Mouse (Mus musculus) midbrain, postnatal 0 days (tissue): Measurements from ENCODE around the gene Arrb1. TPM values are rescaled to one million over a fixed set of nuclear protein-coding genes. Genes with fewer than 3 reads are reported as not detected.

Experiments
- ATAC-seq: fragments of 200-750 bp; cut with Nextera tagmentation; 2 replicates; pipeline ENCODE4 v1.8.0; 2017; ENCODE audit warnings: moderate number of reproducible peaks, mild to moderate bottlenecking, moderate TSS enrichment, moderate library complexity; ENCODE audit not compliant: low FRiP score
- DNase-seq: peaks from one replicate; pipeline ENCODE4 v3.0.0-alpha.2; 2015; ENCODE audit warnings: low spot score
- H3K27ac ChIP-seq: fragments of 300-500 bp; sonication (generic); 2 replicates; pipeline ENCODE4 v1.5.1; 2014; ENCODE audit warnings: low read depth, mild to moderate bottlenecking, low read length, mixed read lengths
- H3K27me3 ChIP-seq: fragments of 300-500 bp; sonication (generic); 2 replicates; pipeline ENCODE4 v1.6.1; 2014; ENCODE audit warnings: low read length, control low read depth, mixed read lengths; ENCODE audit not compliant: insufficient read depth
- H3K36me3 ChIP-seq: fragments of 300-500 bp; sonication (generic); 2 replicates; pipeline ENCODE4 v1.6.1; 2014; ENCODE audit warnings: low read length, control low read depth, mixed read lengths; ENCODE audit not compliant: insufficient read depth
- H3K4me1 ChIP-seq: fragments of 300-500 bp; sonication (generic); 2 replicates; pipeline ENCODE4 v1.6.1; 2014; ENCODE audit warnings: mild to moderate bottlenecking, control low read depth, antibody characterized with exemption, low read length, mixed read lengths; ENCODE audit not compliant: insufficient read depth
- H3K4me2 ChIP-seq: fragments of 300-500 bp; sonication (generic); 2 replicates; pipeline ENCODE4 v1.6.1; 2014; ENCODE audit warnings: low read depth, mild to moderate bottlenecking, low read length, mixed read lengths; ENCODE audit not compliant: poor library complexity, severe bottlenecking
- H3K4me3 ChIP-seq: fragments of 300-500 bp; sonication (generic); 2 replicates; pipeline ENCODE4 v1.5.1; 2014; ENCODE audit warnings: low read depth, mild to moderate bottlenecking, low read length, moderate library complexity
- H3K9ac ChIP-seq: fragments of 300-500 bp; sonication (generic); replicated peaks from 2 replicates; pipeline ENCODE4 v1.6.1; 2014; ENCODE audit warnings: mild to moderate bottlenecking, low read length, moderate library complexity, mixed read lengths; ENCODE audit not compliant: poor library complexity, severe bottlenecking
- H3K9me3 ChIP-seq: fragments of 300-500 bp; sonication (generic); 2 replicates; pipeline ENCODE4 v1.6.1; 2016; ENCODE audit warnings: low read length, control low read depth
- CTCF ChIP-seq: IDR thresholded peaks from 2 replicates; pipeline ENCODE4 v1.5.1; 2016; ENCODE audit warnings: antibody characterized with exemption, mild to moderate bottlenecking
- WGBS: fragments of 180-500 bp; shearing (Covaris S2); extraction: QIAGEN DNeasy Blood & Tissue Kit; methylation state at CpG from one replicate; pipeline ENCODE4 v1.1.7; 2014; 5-methylcytosine and 5-hydroxymethylcytosine counted together
- polyA plus RNA-seq: library from polyadenylated mRNA; unstranded; fragments of >200 nt; fragmentation: Nextera tagmentation; extraction: Ambion mirVana; gene quantifications from 2 replicates; pipeline ENCODE4 v1.2.1, GENCODE M21; 2015
- total RNA-seq: library from RNA; depleted of rRNA; stranded (reverse); fragments of >200 nt; gene quantifications from 2 replicates; pipeline ENCODE4 v1.2.3, GENCODE M21; 2014

Arrb1 gene
- total and polyA plus RNA-seq, 2 experiments from 2014 or later: 15.0 to 163 TPM

DNA sequence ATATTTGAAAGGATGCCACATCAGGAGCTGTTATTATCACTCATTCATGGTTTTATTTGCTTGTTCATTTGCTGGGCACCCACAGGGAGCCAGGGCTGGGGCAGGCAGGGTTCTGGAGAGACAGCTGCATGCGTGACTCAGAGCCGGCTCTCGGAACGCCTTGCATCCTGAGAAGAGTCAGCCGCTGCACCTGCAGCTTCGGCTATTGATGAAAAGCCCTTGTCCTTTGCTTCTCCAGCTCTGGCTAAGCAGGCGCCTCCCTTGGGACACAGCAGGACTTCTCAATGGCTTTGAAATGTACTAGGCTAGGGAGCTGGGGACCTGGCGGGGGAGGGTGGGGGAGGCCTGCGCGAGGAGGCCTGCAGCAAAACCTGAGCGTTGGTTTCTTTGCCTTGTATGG lies 23.8 kb downstream of the Arrb1 start:
- H3K4me3 ChIP-seq: no peak overlapping the region
- peak; percentile 48 for DNase-seq
- ATAC-seq: no peak
- H3K27ac ChIP-seq: no peak overlapping the region
- 14% methylated on average over 11 of the region's 11 CpGs for WGBS
- no peak for TF ChIP-seq CTCF
- no peaks in the 10 kb centered on the region for H3K27me3 ChIP-seq
- 0 out of 2 replicates have a peak overlapping the region, but pooled peaks have one; percentile 26 for H3K4me2 ChIP-seq
- no peaks in the 10 kb centered on the region for H3K9me3 ChIP-seq
- H3K9ac ChIP-seq: 0 out of 2 replicates have a peak overlapping the region, but pooled peaks have one; percentile 19
- no peaks in the 10 kb centered on the region for H3K36me3 ChIP-seq
- H3K4me1 ChIP-seq: peaks cover 21% of the 10 kb centered on the region

DNA sequence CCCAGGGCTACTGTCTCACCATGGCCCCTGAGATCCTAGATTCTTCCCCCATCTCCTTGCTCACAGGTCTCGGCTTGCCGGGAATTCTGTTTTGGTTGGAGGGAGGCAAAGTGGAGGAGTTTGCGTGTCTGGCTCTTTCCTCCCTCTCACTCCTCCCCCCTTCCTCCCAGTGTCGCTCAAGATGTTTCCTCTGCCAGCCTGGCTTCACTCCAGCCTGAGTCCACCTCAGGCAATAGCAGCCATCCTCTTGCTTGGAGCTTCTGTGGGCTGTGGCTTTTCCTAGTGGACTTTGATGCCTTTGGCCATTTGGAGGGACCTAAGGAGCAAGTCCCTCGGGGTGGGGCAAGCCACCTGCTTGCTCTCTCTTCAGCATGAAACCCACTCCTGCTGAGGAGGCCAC lies 27.2 kb downstream of the Arrb1 start:
- H3K4me3 ChIP-seq: no peak overlapping the region
- peak; percentile 58 for DNase-seq
- H3K9ac ChIP-seq: no peak overlapping the region
- H3K27me3 ChIP-seq: no peaks in the 10 kb centered on the region
- no peaks in the 10 kb centered on the region for H3K36me3 ChIP-seq
- peaks cover 25% of the 10 kb centered on the region for H3K4me1 ChIP-seq
- H3K9me3 ChIP-seq: no peaks in the 10 kb centered on the region
- H3K4me2 ChIP-seq: no peak overlapping the region
- no peak for ATAC-seq
- 12% methylated on average over 5 of the region's 5 CpGs for WGBS
- 0 out of 2 replicates have a peak overlapping the region, but pooled peaks have one; percentile 1 for H3K27ac ChIP-seq
- no peak for TF ChIP-seq CTCF

DNA sequence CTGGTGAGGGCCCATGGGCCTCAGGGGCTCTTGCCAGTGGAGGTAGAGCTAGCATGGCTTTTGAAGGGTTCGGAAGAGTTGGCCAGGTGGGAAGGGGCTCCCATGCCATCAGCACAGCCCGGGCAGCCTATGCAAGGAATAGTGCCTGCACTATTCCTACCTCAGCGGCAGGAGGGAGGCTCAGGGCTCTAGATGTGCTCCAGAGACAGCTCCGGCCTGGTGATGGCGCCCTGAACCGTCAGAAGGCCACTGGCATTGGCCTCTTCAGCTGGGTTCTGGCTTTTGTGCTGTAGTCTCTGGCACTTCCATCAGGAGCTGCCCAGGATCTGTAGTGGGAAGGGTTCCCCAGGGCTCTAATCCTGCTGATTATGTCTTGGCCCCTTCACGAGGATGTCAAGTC lies 28.0 kb downstream of the Arrb1 start:
- peak; percentile 44 for TF ChIP-seq CTCF
- no peak for ATAC-seq
- no peak for DNase-seq
- Histone ChIP-seq H3K27ac (no peak overlapping the region), H3K27me3 (no peaks in the 10 kb centered on the region), H3K9ac (no peak overlapping the region), H3K4me3 (no peak overlapping the region), H3K4me2 (no peak overlapping the region), H3K36me3 (no peaks in the 10 kb centered on the region), H3K4me1 (peaks cover 25% of the 10 kb centered on the region), H3K9me3 (no peaks in the 10 kb centered on the region)
- WGBS: 49% methylated on average over 7 of the region's 7 CpGs

DNA sequence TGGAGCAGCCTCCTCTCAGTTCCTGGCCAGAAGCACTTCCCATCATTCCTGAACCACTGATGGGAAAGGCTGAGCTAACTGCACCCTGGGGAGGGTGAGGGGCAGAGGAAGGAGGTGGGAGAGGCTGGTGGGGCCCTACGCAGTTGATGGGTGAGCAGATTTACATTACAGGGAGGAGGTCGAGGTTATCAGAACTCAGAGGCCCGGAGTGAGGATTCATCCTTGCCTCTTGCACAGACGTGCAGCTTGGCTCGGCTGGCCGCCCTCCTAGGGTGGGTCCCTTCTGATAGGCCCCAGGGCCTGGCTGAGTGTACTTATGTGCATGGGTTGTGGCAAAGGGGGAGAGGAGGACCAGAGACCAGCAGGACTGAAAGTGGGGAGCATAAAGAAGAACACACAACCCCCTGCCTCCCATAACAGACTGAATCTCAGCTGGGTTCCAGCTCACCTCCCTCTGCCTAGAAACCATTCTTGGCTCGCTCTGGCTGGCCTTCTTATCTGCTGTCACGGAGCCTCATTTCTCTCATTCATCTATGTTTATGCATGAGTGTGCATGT lies 30.1 kb downstream of the Arrb1 start:
- TF ChIP-seq CTCF: no peak
- WGBS: 30% methylated on average over 8 of the region's 8 CpGs
- H3K4me2 ChIP-seq: no peak overlapping the region
- ATAC-seq: 0 out of 2 replicates have a peak, but pooled peaks have one; percentile 33
- no peak overlapping the region for H3K27ac ChIP-seq
- H3K9me3 ChIP-seq: no peaks in the 10 kb centered on the region
- H3K36me3 ChIP-seq: no peaks in the 10 kb centered on the region
- no peaks in the 10 kb centered on the region for H3K27me3 ChIP-seq
- H3K9ac ChIP-seq: 0 out of 2 replicates have a peak overlapping the region, but pooled peaks have one; percentile 33
- H3K4me3 ChIP-seq: no peak overlapping the region
- DNase-seq: peak; percentile 67
- peaks cover 18% of the 10 kb centered on the region for H3K4me1 ChIP-seq

- no peak overlapping the region for H3K9ac ChIP-seq
- no peak for TF ChIP-seq CTCF
- DNase-seq: no peak
- H3K4me2 ChIP-seq: no peak overlapping the region
- no peak overlapping the region for H3K4me3 ChIP-seq
- peaks cover under 1% of the 10 kb centered on the region; the same call in 1 of the 2 replicates for H3K4me1 ChIP-seq
- H3K9me3 ChIP-seq: no peaks in the 10 kb centered on the region
- WGBS: 53% methylated on average over 5 of the region's 5 CpGs
- no peaks in the 10 kb centered on the region for H3K36me3 ChIP-seq
- no peak for ATAC-seq
- no peaks in the 10 kb centered on the region for H3K27me3 ChIP-seq
- no peak overlapping the region for H3K27ac ChIP-seq
Observed at GRCm38 (mm10) chr7:99570680-99571079, 35.4 kb downstream of the Arrb1 start.

DNA sequence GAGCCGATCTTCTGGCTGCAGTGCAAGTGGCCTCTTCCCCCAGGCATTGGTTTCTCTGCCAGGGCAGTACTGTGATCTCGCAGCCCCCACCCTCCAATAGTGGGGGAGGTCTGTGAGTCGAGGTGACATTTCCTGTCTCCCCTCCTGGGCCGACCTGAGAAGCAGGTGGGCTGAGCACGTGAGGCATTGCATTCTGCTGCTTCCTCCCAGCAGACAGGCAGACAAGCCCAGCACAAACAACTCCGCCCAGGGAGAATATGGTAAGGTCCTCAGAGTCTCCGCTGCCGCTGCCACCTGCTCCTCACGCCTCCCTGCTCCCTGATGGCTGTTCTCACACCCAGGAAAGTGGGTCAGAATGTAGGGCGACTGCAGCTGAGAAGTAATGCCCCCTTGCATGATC lies 37.7 kb downstream of the Arrb1 start:
- Histone ChIP-seq H3K4me1 (no peaks in the 10 kb centered on the region), H3K9me3 (no peaks in the 10 kb centered on the region), H3K27me3 (no peaks in the 10 kb centered on the region), H3K27ac (no peak overlapping the region), H3K4me2 (no peak overlapping the region), H3K36me3 (no peaks in the 10 kb centered on the region), H3K9ac (0 out of 2 replicates have a peak overlapping the region, but pooled peaks have one; percentile 24), H3K4me3 (no peak overlapping the region)
- WGBS: 50% methylated on average over 10 of the region's 10 CpGs
- no peak for ATAC-seq
- no peak for DNase-seq
- no peak for TF ChIP-seq CTCF
